Mouse (Mus musculus) CH12.LX (cell line): ENCODE data around the gene Car14.

Source experiments
- MAX ChIP-seq: IDR thresholded peaks from 2 replicates; pipeline ENCODE4 v1.6.1; 2011; ENCODE audit warnings: low read length, improper control_type of control experiment
- MAZ ChIP-seq: IDR thresholded peaks from 2 replicates; pipeline ENCODE4 v1.6.1; 2012; ENCODE audit warnings: low read depth, mild to moderate bottlenecking, inconsistent platforms, low read length, improper control_type of control experiment, moderate library complexity
- NRF1 ChIP-seq: IDR thresholded peaks from 2 replicates; pipeline ENCODE4 v1.6.1; 2014; ENCODE audit warnings: low read depth, mild to moderate bottlenecking, inconsistent platforms, low read length, improper control_type of control experiment, moderate library complexity
- SMC3 ChIP-seq: IDR thresholded peaks from 2 replicates; pipeline ENCODE4 v1.6.1; 2011; ENCODE audit warnings: low read depth, low read length, improper control_type of control experiment

DNA sequence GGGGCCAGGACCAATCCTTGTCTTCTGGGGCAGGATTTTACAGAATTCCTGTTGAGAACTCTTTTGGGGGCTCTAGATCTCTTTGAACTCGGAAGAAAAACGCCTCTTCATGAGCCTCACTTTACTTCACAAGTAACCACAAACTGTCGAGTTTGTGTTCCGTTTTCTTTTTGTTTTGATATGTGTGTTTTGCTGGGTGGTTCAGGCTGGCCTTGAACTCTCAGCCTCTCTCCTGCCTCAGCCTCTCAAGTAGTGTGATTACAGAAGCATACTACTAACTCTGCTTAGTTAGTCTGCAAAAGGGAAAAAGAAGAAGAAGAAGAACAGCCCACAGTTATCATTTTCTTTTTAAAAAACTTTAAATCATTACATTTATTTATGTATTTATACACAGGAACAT is 19.7 kb upstream of the Car14 start:
- TF ChIP-seq MAX, result no peak
- no peak for TF ChIP-seq SMC3
- no peak for TF ChIP-seq MAZ
- TF ChIP-seq NRF1, result no peak
